Mouse (Mus musculus) layer of hippocampus, adult 11-12 months (tissue): ENCODE results near the gene Slc25a11.
A peak's percentile ranks its signal among the peaks of the same experiment; 100 is the strongest.

Experiments
- DNase-seq: peaks from one replicate; pipeline ENCODE4 v3.0.0; 2022; ENCODE audit warnings: low spot score

Slc25a11 gene

GRCm38 (mm10) chr11:70650322-70651175, 3.3 kb upstream of the Slc25a11 start:
- DNase-seq, result peak; percentile 5

GRCm38 (mm10) chr11:70649185-70649734, 2.0 kb upstream of the Slc25a11 start:
- peak; percentile 11 for DNase-seq

- no peak for DNase-seq
Measured at GRCm38 (mm10) chr11:70648512-70648911, 1.2 kb upstream of the Slc25a11 start.

GRCm38 (mm10) chr11:70647716-70648420, 589 bp upstream of the Slc25a11 start:
- no peak for DNase-seq

GRCm38 (mm10) chr11:70646259-70646555, 1.1 kb downstream of the Slc25a11 start:
- DNase-seq, result no peak

GRCm38 (mm10) chr11:70645461-70646258, 1.6 kb downstream of the Slc25a11 start:
- no peak for DNase-seq

- no peak for DNase-seq
Measured at GRCm38 (mm10) chr11:70644564-70645103, 2.6 kb downstream of the Slc25a11 start.

GRCm38 (mm10) chr11:70643051-70643450, 4.2 kb downstream of the Slc25a11 start:
- no peak for DNase-seq

GRCm38 (mm10) chr11:70641241-70641640, 6.0 kb downstream of the Slc25a11 start:
- no peak for DNase-seq

- DNase-seq, result no peak
Measured at GRCm38 (mm10) chr11:70639976-70640375, 7.3 kb downstream of the Slc25a11 start.

GRCm38 (mm10) chr11:70638714-70639278, 8.5 kb downstream of the Slc25a11 start, which contains the start of gene Gp1ba:
TSS of gene Gp1ba (plus strand) at chr11:70639122.
- no peak for DNase-seq

GRCm38 (mm10) chr11:70638293-70638692, 9.0 kb downstream of the Slc25a11 start:
- no peak for DNase-seq

- no peak for DNase-seq
Measured at GRCm38 (mm10) chr11:70637764-70638163, 9.5 kb downstream of the Slc25a11 start.

GRCm38 (mm10) chr11:70635601-70636000, 11.7 kb downstream of the Slc25a11 start:
- DNase-seq, result no peak

- DNase-seq, result no peak
Measured at GRCm38 (mm10) chr11:70630129-70630528, 17.1 kb downstream of the Slc25a11 start.

- DNase-seq, result no peak
Measured at GRCm38 (mm10) chr11:70629557-70629956, 17.7 kb downstream of the Slc25a11 start.

GRCm38 (mm10) chr11:70628431-70628830, 18.8 kb downstream of the Slc25a11 start:
- no peak for DNase-seq

GRCm38 (mm10) chr11:70626877-70627276, 20.4 kb downstream of the Slc25a11 start:
- no peak for DNase-seq

- DNase-seq, result no peak
Measured at GRCm38 (mm10) chr11:70625473-70625872, 21.8 kb downstream of the Slc25a11 start.

GRCm38 (mm10) chr11:70623053-70623742, 24.1 kb downstream of the Slc25a11 start:
- no peak for DNase-seq
